Mouse (Mus musculus) cerebellum, postnatal 25 days (tissue): ENCODE data around the gene Tent5d.

Experiments
- DNase-seq, 2 experiments: peaks; one replicate each; pipeline ENCODE4 v3.0.0; 2021; ENCODE audit warnings: mixed read lengths in 2 of 2

Gene Tent5d

GRCm38 (mm10) chrX:107792290-107792689 is at the start of gene Tent5d:
TSS of gene Tent5d (plus strand) at chrX:107792590.
- no peak for DNase-seq

DNA sequence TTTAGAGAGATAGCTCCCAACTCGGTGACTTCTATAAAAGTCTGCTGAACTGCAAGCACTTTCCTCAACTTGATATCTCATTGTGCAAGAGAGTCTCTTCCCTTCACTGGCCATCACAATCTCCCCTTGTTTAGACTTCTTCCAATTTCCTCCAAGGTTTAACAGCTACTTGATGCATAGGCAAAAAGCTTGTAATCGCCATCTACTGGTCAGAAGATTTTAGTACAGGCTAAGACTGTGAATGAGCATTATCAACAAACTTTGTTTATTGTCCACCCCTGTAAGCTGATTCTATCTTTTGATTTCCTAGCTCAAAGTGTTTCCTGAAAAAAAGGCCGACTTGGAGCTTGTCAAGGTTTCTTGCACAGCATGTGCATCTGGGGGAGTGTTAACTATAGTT is 24.5 kb upstream of the Tent5d start:
- no peak for DNase-seq

DNA sequence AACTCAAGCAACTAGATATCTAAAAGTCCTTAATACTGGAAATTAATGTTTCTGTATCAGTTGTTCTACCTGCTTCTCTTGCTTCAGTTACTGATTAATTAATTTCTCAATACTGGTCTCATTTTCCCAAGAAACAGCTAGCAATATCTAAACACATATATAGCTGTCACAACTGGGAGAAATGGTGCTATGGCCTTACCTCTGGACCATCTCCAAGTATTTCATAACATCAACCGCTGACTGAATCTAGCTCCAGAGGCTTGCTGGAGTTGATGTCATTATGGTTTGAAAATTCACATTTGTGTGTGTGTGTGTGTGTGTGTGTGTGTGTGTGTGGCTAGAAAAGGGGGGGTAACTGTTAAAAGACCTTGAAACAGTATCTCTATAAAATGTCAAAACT is 2.3 kb upstream of the Tent5d start:
- no peak for DNase-seq

GRCm38 (mm10) chrX:107790750-107791493 is 1.5 kb upstream of the Tent5d start:
- DNase-seq = no peak

DNA sequence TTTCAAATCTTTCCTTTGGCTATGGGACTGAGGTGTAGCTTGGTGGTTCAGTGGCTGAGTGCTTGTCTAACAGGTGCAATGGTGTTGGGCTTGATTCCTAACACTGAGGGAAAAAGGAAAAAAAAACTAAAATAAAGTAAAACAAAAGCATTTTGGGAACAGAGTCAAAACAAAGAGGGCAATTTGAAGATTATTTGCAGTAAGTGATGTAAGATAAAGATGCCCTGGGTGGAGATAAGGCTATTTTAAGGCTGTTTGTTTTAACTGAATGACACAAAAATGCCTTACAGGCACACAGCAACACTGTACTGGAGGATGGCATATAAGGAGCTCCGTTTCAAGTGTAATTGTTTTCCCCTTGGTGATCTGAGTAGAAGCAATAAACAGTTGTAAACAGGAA is 3.4 kb downstream of the Tent5d start:
- DNase-seq = no peak

DNA sequence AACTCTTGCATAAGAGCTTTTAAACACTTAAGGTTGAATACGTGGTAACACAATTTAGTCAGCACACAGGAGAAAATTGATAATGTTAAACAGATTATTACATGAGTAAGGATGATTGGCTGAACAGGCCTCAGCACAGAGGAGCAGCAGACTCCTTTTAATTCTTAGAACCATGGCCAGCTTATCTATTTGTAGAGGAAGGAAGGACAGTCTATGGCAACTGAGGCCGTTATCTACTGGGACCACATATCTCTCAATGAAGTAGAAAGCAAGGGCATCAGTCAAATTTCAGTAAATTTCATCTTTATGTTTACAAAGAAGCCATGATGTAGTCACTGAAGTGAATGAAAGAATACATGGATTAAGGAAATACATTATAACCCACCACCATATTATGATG is 4.5 kb downstream of the Tent5d start:
- DNase-seq = no peak

DNA sequence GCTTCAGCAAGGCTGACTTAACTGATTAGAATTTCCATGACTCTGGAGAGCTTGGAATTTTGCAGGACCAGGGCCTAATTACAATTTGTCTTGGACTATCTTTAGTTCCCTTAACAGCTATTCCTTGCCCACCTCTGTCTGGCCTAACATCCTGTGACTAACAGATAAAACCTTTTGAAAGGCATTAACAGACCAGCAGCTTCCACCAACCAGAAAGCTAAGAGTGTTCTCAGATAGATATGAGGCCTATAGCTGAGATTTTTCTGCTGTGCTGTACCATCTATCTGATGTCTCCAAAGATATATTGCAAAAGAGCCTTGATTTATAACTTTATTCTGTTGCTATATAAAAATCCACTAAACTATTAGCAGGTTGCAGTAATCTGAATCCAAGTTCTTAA is 19.7 kb downstream of the Tent5d start:
- DNase-seq = no peak

GRCm38 (mm10) chrX:107815502-107816217 is 23.3 kb downstream of the Tent5d start:
- DNase-seq = peak; percentile 62 to 64

DNA sequence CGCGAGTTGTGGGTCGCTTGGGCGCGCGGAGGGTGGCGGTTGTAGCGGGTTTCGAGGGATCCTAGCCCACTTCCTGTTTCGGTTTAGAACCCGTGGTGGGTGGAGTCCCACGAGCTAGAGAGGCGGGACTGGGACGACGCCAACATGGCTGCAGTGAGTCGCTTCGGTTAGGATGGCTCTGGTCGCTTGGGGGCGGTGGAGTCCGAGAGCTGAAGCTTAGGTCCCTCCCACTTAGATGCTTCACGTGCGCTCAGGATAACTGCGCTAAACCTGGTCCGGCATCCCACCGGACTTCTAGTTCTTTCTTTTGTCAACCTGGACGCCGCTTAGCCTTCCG is 23.8 kb downstream of the Tent5d start, which contains the start of gene 2610002M06Rik:
2610002M06Rik (minus strand) TSS at position 117 of the 337 bp plus-strand sequence.
- DNase-seq = peak; percentile 83 to 93

DNA sequence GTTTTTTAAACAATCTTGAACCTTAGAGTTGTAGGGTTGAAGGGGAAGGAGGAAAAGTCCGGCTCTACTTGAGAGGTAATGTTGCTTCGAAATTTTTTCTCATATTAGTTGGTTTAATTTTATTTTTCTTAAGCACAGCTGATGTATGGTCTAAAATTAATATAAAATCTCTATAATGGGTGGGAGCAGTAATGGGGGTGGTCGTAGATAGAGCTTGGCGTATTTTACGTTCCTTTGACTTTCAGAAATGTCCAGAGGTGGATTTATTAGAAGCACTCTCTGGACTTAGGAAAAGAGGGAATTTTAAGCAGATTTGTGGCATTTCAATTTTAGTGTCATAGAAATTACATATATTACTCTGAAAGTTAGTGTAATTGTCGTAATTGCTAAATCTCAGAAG is 24.3 kb downstream of the Tent5d start:
- no peak for DNase-seq

GRCm38 (mm10) chrX:107858165-107858564 is 65.8 kb downstream of the Tent5d start:
- DNase-seq = no peak
